Mouse (Mus musculus) stomach, postnatal 0 days (tissue): ENCODE measurements at regions not wholly inside any gene's neighbourhood (a gene's known extent, or its start where the extent isn't known, plus 50 kb on each side); places are given as distances from the start of the nearest gene placed in this dataset. TPM values are rescaled to one million over a fixed set of nuclear protein-coding genes. Genes with fewer than 3 reads are reported as not detected.

Experiments used
- ATAC-seq: fragments of 200-750 bp; cut with Nextera tagmentation; 2 replicates; pipeline ENCODE4 v1.8.0; 2017; ENCODE audit not compliant: low FRiP score, low TSS enrichment
- DNase-seq: peaks from one replicate; pipeline ENCODE4 v3.0.0-alpha.2; 2016; ENCODE audit warnings: low spot score
- H3K27ac ChIP-seq: fragments of 300-500 bp; sonication (generic); replicated peaks from 2 replicates; pipeline ENCODE4 v1.5.1; 2014; ENCODE audit warnings: mild to moderate bottlenecking, control low read depth
- H3K27me3 ChIP-seq: fragments of 300-500 bp; sonication (generic); 2 replicates; pipeline ENCODE4 v1.6.1; 2014; ENCODE audit warnings: low read length; ENCODE audit not compliant: control insufficient read depth, insufficient read depth
- H3K36me3 ChIP-seq: fragments of 300-500 bp; sonication (generic); 2 replicates; pipeline ENCODE4 v1.6.1; 2014; ENCODE audit warnings: low read length, mixed read lengths; ENCODE audit not compliant: control insufficient read depth, insufficient read depth
- H3K4me1 ChIP-seq: fragments of 300-500 bp; sonication (generic); replicated peaks from 2 replicates; pipeline ENCODE4 v1.6.1; 2014; ENCODE audit warnings: antibody characterized with exemption; ENCODE audit not compliant: control insufficient read depth, insufficient read depth
- H3K4me2 ChIP-seq: fragments of 300-500 bp; sonication (generic); replicated peaks from 2 replicates; pipeline ENCODE4 v1.6.1; 2014; ENCODE audit warnings: low read depth, mild to moderate bottlenecking, control low read depth, moderate library complexity
- H3K4me3 ChIP-seq: fragments of 300-500 bp; sonication (generic); 2 replicates; pipeline ENCODE4 v1.5.1; 2014; ENCODE audit warnings: low read depth, low read length, control low read depth
- H3K9ac ChIP-seq: fragments of 300-500 bp; sonication (generic); 2 replicates; pipeline ENCODE4 v1.6.1; 2014; ENCODE audit warnings: mild to moderate bottlenecking, low read length, control low read depth, mixed read lengths
- H3K9me3 ChIP-seq: fragments of 300-500 bp; sonication (generic); 2 replicates; pipeline ENCODE4 v1.6.1; 2016; ENCODE audit warnings: low read length; ENCODE audit not compliant: control insufficient read depth
- CTCF ChIP-seq: IDR thresholded peaks from 2 replicates; pipeline ENCODE4 v1.5.1; 2016; ENCODE audit warnings: antibody characterized with exemption, low read depth, mild to moderate bottlenecking, moderate library complexity
- EP300 ChIP-seq: optimal IDR thresholded peaks from 2 replicates; pipeline ENCODE3; 2016; ENCODE audit warnings: antibody characterized with exemption
- WGBS: fragments of 180-500 bp; shearing (Covaris S2); extraction: QIAGEN DNeasy Blood & Tissue Kit; methylation state at CpG from one replicate; pipeline ENCODE4 v1.1.7; 2014; 5-methylcytosine and 5-hydroxymethylcytosine counted together
- microRNA-seq: library from miRNA; unstranded; fragments of <30 nt; microRNA quantifications from one replicate; pipeline ENCODE4, GENCODE M21; 2016

- Histone ChIP-seq H3K4me2 (no peak overlapping the region), H3K36me3 (no peaks in the 10 kb centered on the region), H3K4me1 (no peaks in the 10 kb centered on the region), H3K9ac (no peak overlapping the region), H3K27ac (no peak overlapping the region), H3K9me3 (no peaks in the 10 kb centered on the region), H3K27me3 (no peaks in the 10 kb centered on the region), H3K4me3 (no peak overlapping the region)
- TF ChIP-seq EP300 = no peak
- TF ChIP-seq CTCF = no peak
- WGBS = 96% methylated on average over 1 of the region's 1 CpGs
- ATAC-seq = no peak
- no peak for DNase-seq
Observed at GRCm38 (mm10) chr3:46875848-46876247, 427.8 kb upstream of the Pabpc4l start.

GRCm38 (mm10) chr3:46870876-46871275, 422.9 kb upstream of the Pabpc4l start:
- H3K36me3 ChIP-seq = no peaks in the 10 kb centered on the region
- no peak for TF ChIP-seq EP300
- H3K4me3 ChIP-seq = no peak overlapping the region
- H3K4me1 ChIP-seq = no peaks in the 10 kb centered on the region
- DNase-seq = no peak
- no peaks in the 10 kb centered on the region for H3K27me3 ChIP-seq
- no peaks in the 10 kb centered on the region for H3K9me3 ChIP-seq
- no peak overlapping the region for H3K27ac ChIP-seq
- no peak overlapping the region for H3K4me2 ChIP-seq
- ATAC-seq = no peak
- H3K9ac ChIP-seq = no peak overlapping the region

GRCm38 (mm10) chr3:46869576-46870295, 421.7 kb upstream of the Pabpc4l start:
- Histone ChIP-seq H3K9me3 (no peaks in the 10 kb centered on the region), H3K36me3 (no peaks in the 10 kb centered on the region), H3K9ac (no peak overlapping the region), H3K27ac (no peak overlapping the region), H3K4me1 (no peaks in the 10 kb centered on the region), H3K4me2 (no peak overlapping the region), H3K27me3 (no peaks in the 10 kb centered on the region), H3K4me3 (no peak overlapping the region)
- 90% methylated on average over 2 of the region's 2 CpGs for WGBS
- no peak for ATAC-seq
- DNase-seq = no peak
- no peak for TF ChIP-seq EP300
- no peak for TF ChIP-seq CTCF

- no peak for DNase-seq
- no peak overlapping the region for H3K9ac ChIP-seq
- H3K4me1 ChIP-seq = no peaks in the 10 kb centered on the region
- H3K27me3 ChIP-seq = no peaks in the 10 kb centered on the region
- H3K4me3 ChIP-seq = no peak overlapping the region
- no peak overlapping the region for H3K4me2 ChIP-seq
- no peak for ATAC-seq
- no peaks in the 10 kb centered on the region for H3K9me3 ChIP-seq
- H3K27ac ChIP-seq = no peak overlapping the region
- WGBS = 31% methylated on average over 7 of the region's 7 CpGs
- TF ChIP-seq EP300 = no peak
- TF ChIP-seq CTCF = no peak
- no peaks in the 10 kb centered on the region for H3K36me3 ChIP-seq
Observed at GRCm38 (mm10) chr3:46848400-46848983, 400.5 kb upstream of the Pabpc4l start.

GRCm38 (mm10) chr3:46828676-46829075, 380.7 kb upstream of the Pabpc4l start:
- TF ChIP-seq CTCF = no peak
- WGBS = 79% methylated on average over 3 of the region's 3 CpGs
- Histone ChIP-seq H3K27ac (no peak overlapping the region), H3K9ac (no peak overlapping the region), H3K27me3 (no peaks in the 10 kb centered on the region), H3K36me3 (no peaks in the 10 kb centered on the region), H3K4me3 (no peak overlapping the region), H3K9me3 (no peaks in the 10 kb centered on the region), H3K4me2 (no peak overlapping the region), H3K4me1 (no peaks in the 10 kb centered on the region)
- no peak for DNase-seq
- no peak for ATAC-seq

Small RNA genes lying in the stretch of these regions (microRNA-seq; reads per million reads assigned to microRNA genes)
- not detected for gene Mir6379
